Mouse (Mus musculus): Measurements from ENCODE around the gene Ccdc84.
A peak's percentile ranks its signal among the peaks of the same experiment; 100 is the strongest.
"Not testable (repeated sequence)": the region's sequence is repeated elsewhere in the genome, so short reads cannot be mapped to it uniquely, and the experiment has no call there.

The Ccdc84 gene

DNA sequence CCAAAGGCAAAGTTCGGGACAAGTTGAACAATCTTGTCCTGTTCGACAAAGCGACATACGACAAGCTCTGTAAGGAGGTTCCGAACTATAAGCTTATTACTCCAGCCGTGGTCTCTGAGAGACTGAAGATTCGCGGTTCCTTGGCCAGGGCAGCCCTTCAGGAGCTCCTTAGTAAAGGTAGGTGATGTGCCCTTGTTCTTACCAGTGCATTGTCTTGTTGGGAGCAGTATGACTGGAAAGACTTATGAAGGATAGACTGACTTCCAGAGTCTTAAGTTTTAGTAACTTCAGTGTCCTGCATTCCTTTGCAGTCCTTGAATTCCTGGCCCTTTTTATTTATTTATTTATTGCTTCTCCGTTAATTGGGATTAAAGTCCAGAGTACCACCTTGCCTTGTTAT, 9.7 kb downstream of the Ccdc84 start:
- DNase-seq (ENCODE audit: low read depth, low spot score): not testable (repeated sequence)

GRCm38 (mm10) chr9:44407752-44408097, 10.6 kb downstream of the Ccdc84 start:
- no peak for DNase-seq (ENCODE audit: low read depth, low spot score)

GRCm38 (mm10) chr9:44406906-44407751, 11.2 kb downstream of the Ccdc84 start, which contains the start of the genes Rps25 and Trappc4:
Gene Rps25 (plus strand): TSS chr9:44407139.
Gene Trappc4 (minus strand): TSS chr9:44407600.
- DNase-seq (ENCODE audit: low read depth, low spot score): peak; percentile 96

DNA sequence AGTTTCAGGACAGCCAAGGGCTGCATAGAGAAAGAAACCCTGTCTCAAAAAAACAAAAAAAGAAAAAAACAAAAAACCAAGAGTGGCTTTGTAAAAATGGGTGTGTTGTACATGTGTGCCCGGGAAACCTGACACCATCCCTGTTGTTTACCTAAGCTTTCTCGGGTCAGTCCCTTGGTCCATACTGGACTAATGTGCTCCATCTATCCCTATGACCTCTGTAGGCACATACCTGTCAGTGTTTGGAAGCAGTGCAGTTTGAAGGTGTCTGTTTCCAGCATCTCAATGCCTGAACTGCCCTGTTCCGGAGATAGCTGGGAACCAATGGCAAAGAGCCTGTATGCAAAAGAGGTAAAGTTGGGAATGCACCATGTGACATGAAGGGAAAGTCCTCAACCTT, 13.4 kb downstream of the Ccdc84 start:
- no peak for DNase-seq (ENCODE audit: low read depth, low spot score)

- DNase-seq (ENCODE audit: low read depth, low spot score): no peak
Observed at GRCm38 (mm10) chr9:44401081-44401480, 17.3 kb downstream of the Ccdc84 start.

DNA sequence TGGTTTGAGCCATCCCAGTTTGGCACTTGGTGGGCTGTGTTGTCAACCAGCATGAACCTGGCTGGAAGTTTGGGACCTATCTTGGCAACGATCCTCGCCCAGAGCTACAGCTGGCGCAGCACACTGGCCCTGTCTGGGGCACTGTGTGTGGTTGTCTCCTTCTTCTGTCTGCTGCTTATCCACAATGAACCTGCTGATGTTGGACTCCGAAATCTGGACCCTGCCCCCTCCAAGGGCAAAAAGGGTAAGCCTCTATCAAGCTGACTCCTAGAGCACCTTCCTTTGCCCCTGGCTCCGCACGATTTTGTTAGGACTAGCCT, 18.6 kb downstream of the Ccdc84 start:
- DNase-seq (ENCODE audit: low read depth, low spot score): no peak

GRCm38 (mm10) chr9:44399114-44399794, 19.1 kb downstream of the Ccdc84 start:
- DNase-seq (ENCODE audit: low read depth, low spot score): no peak

DNA sequence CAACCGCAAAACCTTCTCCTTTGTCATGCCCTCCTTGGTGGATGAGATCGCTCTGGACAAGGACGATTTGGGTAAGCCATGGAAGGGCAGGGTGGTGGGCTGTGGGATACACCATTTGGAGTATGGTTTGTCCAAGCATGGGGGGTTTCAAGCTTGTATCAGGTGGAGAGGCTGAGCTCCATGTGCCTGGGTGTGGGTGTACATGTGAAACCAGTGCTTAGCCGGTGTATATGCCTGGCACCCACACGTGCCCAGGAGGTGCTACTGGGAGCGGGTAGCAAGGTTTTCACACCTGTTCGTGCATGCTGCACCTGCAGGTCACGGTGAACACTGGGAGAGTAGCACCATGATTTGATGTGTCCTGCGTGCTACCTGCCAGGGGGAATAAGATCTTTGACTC, 19.8 kb downstream of the Ccdc84 start:
- no peak for DNase-seq (ENCODE audit: low read depth, low spot score)

DNA sequence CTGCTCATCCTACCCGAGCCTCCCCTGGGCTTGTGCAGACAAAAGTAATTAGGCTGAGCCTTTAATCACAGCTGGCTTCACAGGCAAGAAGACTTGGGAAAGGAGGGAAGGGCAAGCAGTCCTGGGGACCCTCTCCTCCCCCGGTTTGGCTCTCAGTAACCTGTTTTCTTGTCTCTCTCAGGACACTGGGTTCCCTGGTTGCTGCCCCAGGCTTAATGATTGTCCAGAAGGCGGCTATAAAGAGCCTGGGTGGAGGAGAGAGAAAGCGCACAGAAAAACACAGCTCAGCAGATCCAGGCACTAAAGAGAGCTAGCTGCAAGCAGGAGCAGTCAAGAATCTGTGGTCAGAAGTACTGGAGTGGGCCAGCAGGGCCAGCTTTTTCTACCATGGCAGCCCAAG, 20.3 kb downstream of the Ccdc84 start:
- no peak for DNase-seq (ENCODE audit: low read depth, low spot score)

GRCm38 (mm10) chr9:44396684-44397411, 21.5 kb downstream of the Ccdc84 start, which contains the start of gene Slc37a4:
Gene Slc37a4 (plus strand): TSS chr9:44396852.
- peak; percentile 95 for DNase-seq (ENCODE audit: low read depth, low spot score)

DNA sequence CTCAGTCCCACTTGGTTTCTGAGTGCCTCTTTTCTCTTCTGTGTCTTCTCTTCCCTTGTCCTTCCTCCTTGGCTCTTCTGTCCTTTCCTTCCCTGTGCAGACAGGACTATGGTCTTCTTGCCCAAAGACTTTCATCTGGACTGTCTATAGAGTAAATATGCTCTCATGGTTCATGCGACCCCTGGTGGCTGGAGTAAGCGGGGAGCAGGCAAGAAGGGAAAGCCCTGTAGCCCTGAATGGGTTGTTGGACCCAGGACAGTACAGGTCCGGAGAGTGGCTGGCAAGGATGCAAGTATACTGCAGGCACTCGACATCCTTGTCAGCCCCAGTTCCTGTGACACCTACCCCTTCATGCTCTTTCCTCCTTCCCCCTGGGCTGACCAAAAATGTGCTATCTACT, 26.9 kb downstream of the Ccdc84 start:
- DNase-seq (ENCODE audit: low read depth, low spot score): no peak

- DNase-seq (ENCODE audit: low read depth, low spot score): no peak
Observed at GRCm38 (mm10) chr9:44389273-44389672, 29.1 kb downstream of the Ccdc84 start.

DNA sequence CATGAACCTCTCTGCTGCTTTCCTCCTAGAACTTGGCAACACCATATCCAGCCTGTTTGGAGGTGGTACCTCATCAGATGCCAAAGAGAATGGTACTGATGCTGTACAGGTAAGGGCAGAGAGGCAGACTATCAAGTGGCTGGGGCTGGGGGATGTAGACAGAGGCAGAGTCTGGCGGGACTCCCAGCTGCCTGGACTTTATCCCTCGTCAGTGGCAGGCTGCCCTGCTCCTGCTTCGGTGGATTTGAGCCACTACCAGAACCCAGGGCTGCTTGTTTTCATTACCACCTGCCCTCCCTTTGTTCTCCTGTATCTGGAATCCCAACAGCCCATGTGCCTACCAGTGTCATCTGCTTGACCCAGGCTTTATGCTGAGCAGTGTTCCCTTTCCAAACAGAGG, 31.1 kb downstream of the Ccdc84 start:
- DNase-seq (ENCODE audit: low read depth, low spot score): no peak

DNA sequence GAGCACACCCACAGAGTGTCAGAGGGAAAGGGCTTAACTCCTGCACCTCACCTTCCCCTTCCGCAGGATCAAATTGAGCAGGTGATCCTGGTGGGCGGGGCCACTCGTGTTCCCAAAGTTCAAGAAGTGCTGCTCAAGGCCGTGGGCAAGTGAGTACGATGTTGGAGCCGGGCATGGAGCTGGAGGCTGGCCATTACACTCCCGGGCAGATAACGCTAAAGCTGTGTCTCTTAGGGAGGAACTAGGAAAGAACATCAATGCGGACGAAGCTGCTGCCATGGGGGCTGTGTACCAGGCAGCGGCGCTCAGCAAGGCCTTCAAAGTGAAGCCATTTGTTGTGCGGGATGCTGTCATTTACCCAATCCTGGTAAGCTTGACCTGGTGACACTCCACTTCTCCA, 33.8 kb downstream of the Ccdc84 start:
- no peak for DNase-seq (ENCODE audit: low read depth, low spot score)

DNA sequence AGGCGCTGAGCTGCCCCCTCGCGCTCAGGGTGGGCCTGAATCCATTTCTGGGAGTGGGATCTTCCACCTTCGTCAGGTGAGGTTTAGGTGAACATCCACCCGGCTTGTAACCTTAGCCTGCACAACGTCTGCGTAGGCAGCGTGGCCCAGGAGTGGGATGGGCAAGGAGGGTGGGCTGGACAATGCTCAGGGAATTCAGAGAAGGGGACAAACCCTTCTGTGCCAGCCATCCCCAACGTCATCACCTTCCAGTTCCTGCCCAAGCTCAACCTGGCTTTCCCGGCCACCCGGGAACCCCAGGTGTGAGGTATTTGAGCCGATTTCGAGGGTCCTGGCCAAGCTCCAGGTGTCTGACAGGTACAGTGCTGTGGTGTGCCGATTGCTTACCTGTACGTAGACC, 38.5 kb downstream of the Ccdc84 start:
- DNase-seq (ENCODE audit: low read depth, low spot score): no peak

GRCm38 (mm10) chr9:44379054-44379834, 39.1 kb downstream of the Ccdc84 start, which contains the start of gene Hyou1:
Gene Hyou1 (plus strand): TSS chr9:44379490.
- peak; percentile 93 for DNase-seq (ENCODE audit: low read depth, low spot score)

DNA sequence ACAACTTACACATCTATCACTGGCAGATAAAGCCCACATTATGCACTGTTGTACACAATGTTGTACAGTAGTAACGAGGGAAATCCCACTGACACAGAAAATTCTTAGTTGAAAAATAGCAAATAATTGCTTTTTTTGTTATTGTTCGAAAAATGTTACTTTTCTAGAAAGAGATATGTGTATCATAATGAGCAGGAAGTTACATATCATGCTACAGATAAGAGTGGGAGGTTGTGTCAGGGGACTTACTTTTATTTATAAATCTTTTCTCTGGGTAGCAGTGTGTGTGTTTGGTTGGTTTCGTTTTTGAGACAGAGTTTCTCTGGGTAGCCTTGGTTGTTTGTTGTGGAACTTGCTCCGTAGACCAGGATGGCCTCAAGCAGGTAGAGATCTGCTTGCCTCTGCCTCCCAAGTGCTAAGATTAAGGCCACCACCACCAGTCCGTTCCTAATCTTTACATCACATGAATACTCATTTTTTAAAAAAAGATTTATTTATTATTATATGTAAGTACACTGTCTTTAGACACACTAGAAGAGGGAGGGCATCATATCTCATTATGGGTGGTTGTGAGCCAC, 40.1 kb downstream of the Ccdc84 start:
- no peak for DNase-seq (ENCODE audit: low read depth, low spot score)

DNA sequence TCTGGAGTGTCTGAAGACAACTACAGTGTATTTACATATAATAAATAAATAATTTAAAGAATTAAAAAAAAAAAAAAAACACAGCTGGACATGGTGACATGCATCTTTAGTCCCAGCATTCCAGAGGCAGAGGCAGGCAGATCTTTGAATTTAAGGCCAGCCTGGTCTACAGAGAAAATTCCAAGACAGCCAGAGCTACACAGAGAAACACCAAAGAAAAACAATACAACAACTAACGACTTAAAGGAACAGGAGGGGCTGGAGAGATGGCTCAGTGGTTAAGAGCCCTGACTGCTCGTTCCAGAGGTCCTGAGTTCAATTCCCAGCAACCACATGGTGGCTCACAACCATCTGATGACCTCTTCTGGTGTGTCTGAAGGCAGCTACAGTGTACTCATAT, 41.0 kb downstream of the Ccdc84 start:
- DNase-seq (ENCODE audit: low read depth, low spot score): not testable (repeated sequence)

DNA sequence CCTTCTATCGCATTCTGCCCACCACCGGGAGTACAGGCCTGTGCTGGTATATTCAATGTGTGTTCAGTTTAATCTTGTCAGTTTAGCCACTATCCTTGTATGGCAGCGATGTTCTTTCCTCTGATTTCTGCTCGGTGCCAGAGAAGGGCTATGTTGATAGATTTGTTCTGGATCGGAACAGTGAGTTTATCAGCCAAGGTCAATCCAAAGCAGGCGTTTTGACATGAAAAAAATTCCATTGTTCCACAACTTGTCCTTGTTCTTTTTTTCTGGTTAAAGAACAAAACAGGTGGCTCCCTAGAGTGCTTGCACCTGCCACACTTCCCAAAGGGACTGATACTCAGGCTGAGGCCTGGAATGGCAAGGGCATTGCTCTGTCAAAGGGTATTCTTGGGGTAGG, 42.2 kb downstream of the Ccdc84 start:
- no peak for DNase-seq (ENCODE audit: low read depth, low spot score)

DNA sequence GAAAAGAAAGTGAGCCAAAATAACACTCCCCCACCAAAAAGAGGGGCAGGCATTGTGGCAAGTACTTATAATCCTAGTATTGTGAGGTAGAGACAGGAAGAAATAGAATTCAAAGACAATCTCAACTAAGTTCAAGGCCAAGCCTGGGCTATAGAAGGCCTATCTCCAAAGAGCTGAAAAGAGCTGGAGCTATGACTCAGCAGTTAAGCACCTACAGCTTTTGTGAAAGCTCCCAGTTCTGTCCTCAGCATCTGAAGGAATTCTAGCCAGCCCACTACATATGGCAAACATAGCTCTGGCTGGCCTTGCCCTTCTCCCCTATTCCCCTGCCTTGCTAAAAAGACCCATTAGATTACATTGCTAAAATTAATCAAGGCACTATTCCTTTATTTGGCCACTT, 45.0 kb downstream of the Ccdc84 start:
- DNase-seq (ENCODE audit: low read depth, low spot score): no peak

DNA sequence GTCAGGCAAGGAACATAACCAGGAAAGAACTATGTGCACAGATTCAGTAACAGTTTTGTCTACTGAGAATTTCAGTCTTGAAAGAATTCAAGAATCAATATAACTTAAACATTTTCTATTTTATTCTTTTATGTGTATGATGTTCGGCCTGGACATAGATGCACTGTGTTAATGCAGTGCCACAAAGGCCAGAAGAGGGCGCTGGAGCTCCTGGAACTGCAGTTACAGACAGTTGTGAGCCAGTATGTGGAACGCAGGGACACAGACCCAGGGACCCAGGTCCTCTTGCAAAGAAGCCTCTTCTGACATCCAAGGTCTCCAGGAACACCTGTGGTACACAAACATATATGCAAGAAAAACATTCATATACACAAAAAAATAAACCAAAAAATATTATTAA, 53.9 kb downstream of the Ccdc84 start:
- no peak for DNase-seq (ENCODE audit: low read depth, low spot score)
